Mouse (Mus musculus) C2C12 (cell line): ENCODE measurements around the gene Ell3. TPM values are rescaled to one million over a fixed set of nuclear protein-coding genes. Genes with fewer than 3 reads are reported as not detected.

Experiments used
- H3K27me3 ChIP-seq: one replicate; pipeline ENCODE4 v1.6.1; 2011; ENCODE audit not compliant: control insufficient read depth, insufficient read depth, insufficient read length
- H3K36me3 ChIP-seq: one replicate; pipeline ENCODE4 v1.6.1; 2011; ENCODE audit not compliant: control insufficient read depth, insufficient read depth
- H3K4me3 ChIP-seq: one replicate; pipeline ENCODE4 v1.5.1; 2011; ENCODE audit warnings: mild to moderate bottlenecking, control low read depth; ENCODE audit not compliant: poor library complexity, insufficient read depth, severe bottlenecking
- H3K79me2 ChIP-seq: one replicate; pipeline ENCODE4 v1.6.1; 2011; ENCODE audit not compliant: control insufficient read depth, insufficient read depth
- H3K79me3 ChIP-seq: one replicate; pipeline ENCODE4 v1.6.1; 2011; ENCODE audit warnings: low read depth, control low read depth
- H3ac ChIP-seq: one replicate; pipeline ENCODE3; 2011; ENCODE audit warnings: low read depth; ENCODE audit not compliant: control insufficient read depth, insufficient read length
- CEBPB ChIP-seq: IDR thresholded peaks from one replicate; pipeline ENCODE4 v1.6.1; 2011; ENCODE audit warnings: low read depth, mild to moderate bottlenecking, control low read depth, moderate library complexity
- CTCF ChIP-seq: IDR thresholded peaks from one replicate; pipeline ENCODE4 v1.5.1; 2011; ENCODE audit not compliant: control insufficient read depth, insufficient read depth, insufficient read length
- FOSL1 ChIP-seq: IDR thresholded peaks from one replicate; pipeline ENCODE4 v1.8.0; 2011; ENCODE audit warnings: mild to moderate bottlenecking, low read length; ENCODE audit not compliant: poor library complexity, insufficient read depth, severe bottlenecking
- MAX ChIP-seq: IDR thresholded peaks from one replicate; pipeline ENCODE4 v1.6.1; 2011; ENCODE audit warnings: mild to moderate bottlenecking, control low read depth
- MYOD1 ChIP-seq: IDR thresholded peaks from one replicate; pipeline ENCODE4 v1.6.1; 2011; ENCODE audit warnings: low read depth; ENCODE audit not compliant: control insufficient read depth, insufficient read length
- MYOG ChIP-seq: IDR thresholded peaks from one replicate; pipeline ENCODE4 v1.6.1; 2011; ENCODE audit not compliant: control insufficient read depth, insufficient read length; ENCODE audit errors: extremely low read depth
- USF1 ChIP-seq: IDR thresholded peaks from one replicate; pipeline ENCODE4 v1.6.1; 2011; ENCODE audit warnings: low read depth, mild to moderate bottlenecking, control low read depth, moderate library complexity
- polyA plus RNA-seq: library from polyadenylated mRNA; unstranded; fragments of >200 nt; fragmentation: generic; extraction: Trizol; gene quantifications from one replicate; pipeline ENCODE4 v1.2.1, GENCODE M21; 2012; ENCODE audit warnings: missing spikeins

Ell3 gene
- polyA plus RNA-seq, 1 experiment: 0.16 TPM

- Histone ChIP-seq H3K79me2 (peaks cover 77% of the 10 kb centered on the region), H3K27me3 (no peaks in the 10 kb centered on the region), H3K79me3 (peaks cover 59% of the 10 kb centered on the region), H3K36me3 (peaks cover 51% of the 10 kb centered on the region), H3ac (peak overlapping the region; percentile 18), H3K4me3 (peak overlapping the region; percentile 95)
- TF ChIP-seq MYOG (no peak), MAX (no peak), MYOD1 (no peak), CEBPB (no peak), USF1 (no peak), FOSL1 (no peak), CTCF (no peak)
Measured at GRCm38 (mm10) chr2:121415103-121415502, 29.0 kb downstream of the Ell3 start.

GRCm38 (mm10) chr2:121414139-121414685, 29.9 kb downstream of the Ell3 start:
- peaks cover 68% of the 10 kb centered on the region for H3K79me2 ChIP-seq
- peak overlapping the region; percentile 99 for H3ac ChIP-seq
- peaks cover 53% of the 10 kb centered on the region for H3K79me3 ChIP-seq
- H3K27me3 ChIP-seq: no peaks in the 10 kb centered on the region
- H3K4me3 ChIP-seq: peak overlapping the region; percentile 95
- H3K36me3 ChIP-seq: peaks cover 43% of the 10 kb centered on the region
- TF ChIP-seq CEBPB (no peak), CTCF (no peak), USF1 (no peak), MAX (no peak), MYOG (no peak), MYOD1 (no peak), FOSL1 (no peak)

GRCm38 (mm10) chr2:121413387-121414042, 30.6 kb downstream of the Ell3 start, which contains the start of the genes Pdia3 and Catsper2:
Gene Pdia3 (plus strand): TSS chr2:121413775.
Gene Catsper2 (minus strand): TSS chr2:121413792.
- peak within 1 kb of the TSS; percentile 99 for H3ac ChIP-seq
- peaks cover 36% of the 10 kb centered on the region for H3K36me3 ChIP-seq
- H3K27me3 ChIP-seq: no peaks in the 10 kb centered on the region
- TF ChIP-seq MAX (peak; percentile 78), CTCF (peak; percentile 49), FOSL1 (no peak)
- H3K79me2 ChIP-seq: peaks cover 61% of the 10 kb centered on the region
- peak within 1 kb of the TSS; percentile 95 for H3K4me3 ChIP-seq
- H3K79me3 ChIP-seq: peaks cover 46% of the 10 kb centered on the region

- peak overlapping the region; percentile 95 for H3K4me3 ChIP-seq
- H3K27me3 ChIP-seq: no peaks in the 10 kb centered on the region
- H3ac ChIP-seq: peak overlapping the region; percentile 60
- H3K79me2 ChIP-seq: peaks cover 55% of the 10 kb centered on the region
- TF ChIP-seq FOSL1 (no peak), USF1 (no peak), MAX (no peak), MYOG (no peak)
- peaks cover 40% of the 10 kb centered on the region for H3K79me3 ChIP-seq
- H3K36me3 ChIP-seq: peaks cover 30% of the 10 kb centered on the region
Measured at GRCm38 (mm10) chr2:121412843-121413386, 31.2 kb downstream of the Ell3 start.

GRCm38 (mm10) chr2:121408160-121408559, 35.9 kb downstream of the Ell3 start:
- Histone ChIP-seq H3K27me3 (no peaks in the 10 kb centered on the region), H3K79me3 (no peaks in the 10 kb centered on the region), H3K4me3 (no peak overlapping the region), H3K36me3 (no peaks in the 10 kb centered on the region), H3ac (no peak overlapping the region), H3K79me2 (peaks cover 13% of the 10 kb centered on the region)
- no peak for TF ChIP-seq MAX
- peak; percentile 4 for TF ChIP-seq CTCF

- TF ChIP-seq MYOD1 (peak; percentile 21), CTCF (no peak), CEBPB (no peak), USF1 (no peak), MAX (no peak)
Measured at GRCm38 (mm10) chr2:121403296-121403695, 40.8 kb downstream of the Ell3 start.

More at GRCm38 (mm10) chr2:121403296-121403695, 40.8 kb downstream of the Ell3 start:
- no peak overlapping the region for H3ac ChIP-seq
- no peaks in the 10 kb centered on the region for H3K79me2 ChIP-seq
- H3K79me3 ChIP-seq: no peaks in the 10 kb centered on the region
- no peaks in the 10 kb centered on the region for H3K27me3 ChIP-seq
- no peak overlapping the region for H3K4me3 ChIP-seq
- no peaks in the 10 kb centered on the region for H3K36me3 ChIP-seq
